Mouse (Mus musculus) left cerebral cortex, adult 2 months (tissue): ENCODE measurements at regions not wholly inside any gene's neighbourhood (a gene's known extent, or its start where the extent isn't known, plus 50 kb on each side); places are given as distances from the start of the nearest gene placed in this dataset.

Experiments
- DNase-seq, 2 experiments: peaks; one replicate each; pipeline ENCODE4 v3.0.0; 2021 to 2022; ENCODE audit warnings: low spot score in 2 of 2, mixed read lengths in 1 of 2; ENCODE audit errors: extremely low spot score in 1 of 2
- H3K27ac ChIP-seq: fragments of 200-600 bp; 2 replicates; pipeline ENCODE4 v1.8.1; 2022
- H3K4me3 ChIP-seq: fragments of 200-600 bp; 2 replicates; pipeline ENCODE4 v1.8.1; 2022
- CTCF ChIP-seq: fragments of 200-600 bp; IDR thresholded peaks from 2 replicates; pipeline ENCODE4 v1.8.1; 2022; ENCODE audit warnings: antibody characterized with exemption, mild to moderate bottlenecking, moderate library complexity
- intact Hi-C: fragments of 180-260 bp; cut with DNase I; formaldehyde crosslinking; loops from one replicate; pipeline ENCODE4 v1.15.1; 2025

GRCm38 (mm10) chr14:90172729-90173128, 1701.5 kb upstream of the Pcdh20 start:
- no peak for TF ChIP-seq CTCF
- no peak for DNase-seq
- H3K4me3 ChIP-seq, result no peak overlapping the region
- no peak overlapping the region for H3K27ac ChIP-seq
- intact Hi-C loops, result no loop called here
